Mouse (Mus musculus) limb, embryonic 11.5 days (tissue): ENCODE data around the gene Dnttip1. TPM values are rescaled to one million over a fixed set of nuclear protein-coding genes. Genes with fewer than 3 reads are reported as not detected.

ENCODE experiments used
- ATAC-seq: fragments of 200-750 bp; cut with Nextera tagmentation; 2 replicates; pipeline ENCODE4 v1.8.0; 2017; ENCODE audit warnings: low read depth; ENCODE audit not compliant: insufficient number of reproducible peaks, low FRiP score, low TSS enrichment
- DNase-seq: peaks from one replicate; pipeline ENCODE4 v3.0.0-alpha.2; 2015; ENCODE audit warnings: low spot score
- H3K27ac ChIP-seq: fragments of 300-500 bp; sonication (generic); replicated peaks from 2 replicates; pipeline ENCODE4 v1.5.1; 2014; ENCODE audit warnings: low read depth, mild to moderate bottlenecking, low read length
- H3K27me3 ChIP-seq: fragments of 300-500 bp; sonication (generic); 2 replicates; pipeline ENCODE4 v1.6.1; 2014; ENCODE audit warnings: mild to moderate bottlenecking, low read length, mixed read lengths; ENCODE audit not compliant: control insufficient read depth, insufficient read depth
- H3K36me3 ChIP-seq: fragments of 300-500 bp; sonication (generic); 2 replicates; pipeline ENCODE4 v1.6.1; 2014; ENCODE audit warnings: mild to moderate bottlenecking, low read length, moderate library complexity, mixed read lengths; ENCODE audit not compliant: control insufficient read depth, insufficient read depth
- H3K4me1 ChIP-seq: fragments of 300-500 bp; sonication (generic); 2 replicates; pipeline ENCODE4 v1.6.1; 2014; ENCODE audit warnings: low read length, mixed read lengths; ENCODE audit not compliant: control insufficient read depth, insufficient read depth
- H3K4me2 ChIP-seq: fragments of 300-500 bp; sonication (generic); 2 replicates; pipeline ENCODE4 v1.6.1; 2014; ENCODE audit warnings: low read depth, mild to moderate bottlenecking, moderate library complexity; ENCODE audit not compliant: severe bottlenecking
- H3K4me3 ChIP-seq: fragments of 300-500 bp; sonication (generic); 2 replicates; pipeline ENCODE4 v1.5.1; 2014; ENCODE audit warnings: low read depth, low read length
- H3K9ac ChIP-seq: fragments of 300-500 bp; sonication (generic); 2 replicates; pipeline ENCODE4 v1.6.1; 2014; ENCODE audit warnings: mild to moderate bottlenecking, low read length
- H3K9me3 ChIP-seq: fragments of 300-500 bp; sonication (generic); 2 replicates; pipeline ENCODE4 v1.6.1; 2016; ENCODE audit warnings: low read length; ENCODE audit not compliant: control insufficient read depth
- WGBS: fragments of 180-500 bp; shearing (Covaris S2); extraction: QIAGEN DNeasy Blood & Tissue Kit; methylation state at CpG from one replicate; pipeline ENCODE4 v1.1.7; 2014; 5-methylcytosine and 5-hydroxymethylcytosine counted together
- polyA plus RNA-seq: library from polyadenylated mRNA; unstranded; fragments of >200 nt; fragmentation: Nextera tagmentation; extraction: Ambion mirVana; gene quantifications from 2 replicates; pipeline ENCODE4 v1.2.1, GENCODE M21; 2014

Dnttip1 gene
- polyA plus RNA-seq, 1 experiment from 2014 or later, result 87.0 TPM

- H3K4me1 ChIP-seq, result no peaks in the 10 kb centered on the region
- DNase-seq, result no peak
- ATAC-seq, result no peak
- H3K9ac ChIP-seq, result no peak overlapping the region
- no peaks in the 10 kb centered on the region for H3K36me3 ChIP-seq
- H3K27me3 ChIP-seq, result no peaks in the 10 kb centered on the region
- WGBS, result 45% methylated on average over 7 of the region's 7 CpGs
- no peak overlapping the region for H3K27ac ChIP-seq
- H3K4me3 ChIP-seq, result no peak overlapping the region
- no peak overlapping the region for H3K4me2 ChIP-seq
- no peaks in the 10 kb centered on the region for H3K9me3 ChIP-seq
Observed at GRCm38 (mm10) chr2:164739876-164740275, 5.9 kb upstream of the Dnttip1 start.

- Histone ChIP-seq H3K9ac (no peak overlapping the region), H3K4me1 (peaks cover 5% of the 10 kb centered on the region), H3K36me3 (peaks cover 4% of the 10 kb centered on the region; the same call in 1 of the 2 replicates), H3K4me3 (peak overlapping the region; percentile 80; the same call in 1 of the 2 replicates), H3K4me2 (peak overlapping the region; percentile 59; the same call in 1 of the 2 replicates), H3K9me3 (no peaks in the 10 kb centered on the region), H3K27me3 (no peaks in the 10 kb centered on the region), H3K27ac (no peak overlapping the region)
- WGBS, result 72% methylated on average over 13 of the region's 13 CpGs
- ATAC-seq (no peak), DNase-seq (no peak)
Observed at GRCm38 (mm10) chr2:164744987-164745386, 796 bp upstream of the Dnttip1 start.

- H3K36me3 ChIP-seq, result peaks cover 4% of the 10 kb centered on the region
- no peak for DNase-seq
- no peak for ATAC-seq
- peak overlapping the region; percentile 90 for H3K9ac ChIP-seq
- peaks cover 5% of the 10 kb centered on the region for H3K4me1 ChIP-seq
- H3K4me2 ChIP-seq, result peak overlapping the region; percentile 59
- no peaks in the 10 kb centered on the region for H3K9me3 ChIP-seq
- 56% methylated on average over 8 of the region's 8 CpGs for WGBS
- no peak overlapping the region for H3K27ac ChIP-seq
- peak overlapping the region; percentile 80 for H3K4me3 ChIP-seq
- H3K27me3 ChIP-seq, result no peaks in the 10 kb centered on the region
Observed at GRCm38 (mm10) chr2:164746693-164747092, 910 bp downstream of the Dnttip1 start.

- H3K36me3 ChIP-seq, result peaks cover 7% of the 10 kb centered on the region
Observed at GRCm38 (mm10) chr2:164748191-164748590, 2.4 kb downstream of the Dnttip1 start.

GRCm38 (mm10) chr2:164748991-164749390, 3.2 kb downstream of the Dnttip1 start:
- DNase-seq (no peak), ATAC-seq (no peak)
- Histone ChIP-seq H3K4me3 (no peak overlapping the region), H3K4me2 (no peak overlapping the region), H3K36me3 (peaks cover 7% of the 10 kb centered on the region), H3K27ac (no peak overlapping the region), H3K9ac (no peak overlapping the region), H3K27me3 (no peaks in the 10 kb centered on the region), H3K4me1 (peaks cover 5% of the 10 kb centered on the region), H3K9me3 (no peaks in the 10 kb centered on the region)
- WGBS, result 95% methylated on average over 6 of the region's 6 CpGs

More at GRCm38 (mm10) chr2:164748191-164748590, 2.4 kb downstream of the Dnttip1 start:
- H3K27ac ChIP-seq, result no peak overlapping the region
- 89% methylated on average over 4 of the region's 4 CpGs for WGBS
- DNase-seq, result no peak
- H3K27me3 ChIP-seq, result no peaks in the 10 kb centered on the region
- no peak overlapping the region for H3K9ac ChIP-seq
- no peak overlapping the region for H3K4me2 ChIP-seq
- H3K4me3 ChIP-seq, result no peak overlapping the region
- no peak for ATAC-seq
- H3K4me1 ChIP-seq, result peaks cover 5% of the 10 kb centered on the region
- no peaks in the 10 kb centered on the region for H3K9me3 ChIP-seq

- DNase-seq, result no peak
- WGBS, result 91% methylated on average over 2 of the region's 2 CpGs
- no peaks in the 10 kb centered on the region for H3K4me1 ChIP-seq
- H3K36me3 ChIP-seq, result peaks cover 26% of the 10 kb centered on the region
- H3K27me3 ChIP-seq, result no peaks in the 10 kb centered on the region
- H3K27ac ChIP-seq, result no peak overlapping the region
- no peak for ATAC-seq
- no peak overlapping the region for H3K9ac ChIP-seq
- no peak overlapping the region for H3K4me3 ChIP-seq
- no peaks in the 10 kb centered on the region for H3K9me3 ChIP-seq
- H3K4me2 ChIP-seq, result no peak overlapping the region
Observed at GRCm38 (mm10) chr2:164752454-164752853, 6.7 kb downstream of the Dnttip1 start.

- 86% methylated on average over 11 of the region's 11 CpGs for WGBS
- Histone ChIP-seq H3K4me3 (no peak overlapping the region), H3K4me2 (no peak overlapping the region), H3K36me3 (peaks cover 33% of the 10 kb centered on the region), H3K4me1 (no peaks in the 10 kb centered on the region), H3K9ac (no peak overlapping the region), H3K27me3 (no peaks in the 10 kb centered on the region), H3K27ac (no peak overlapping the region), H3K9me3 (no peaks in the 10 kb centered on the region)
- DNase-seq (no peak), ATAC-seq (no peak)
Observed at GRCm38 (mm10) chr2:164754105-164754504, 8.3 kb downstream of the Dnttip1 start.

GRCm38 (mm10) chr2:164754800-164755199, 9.0 kb downstream of the Dnttip1 start:
- ATAC-seq, result no peak
- WGBS, result 93% methylated on average over 2 of the region's 2 CpGs
- DNase-seq, result no peak
- H3K9me3 ChIP-seq, result no peaks in the 10 kb centered on the region
- H3K4me2 ChIP-seq, result no peak overlapping the region
- H3K27me3 ChIP-seq, result no peaks in the 10 kb centered on the region
- peaks cover 36% of the 10 kb centered on the region for H3K36me3 ChIP-seq
- no peak overlapping the region for H3K4me3 ChIP-seq
- no peak overlapping the region for H3K9ac ChIP-seq
- no peaks in the 10 kb centered on the region for H3K4me1 ChIP-seq
- H3K27ac ChIP-seq, result no peak overlapping the region

- no peak overlapping the region for H3K27ac ChIP-seq
- ATAC-seq (no peak), DNase-seq (no peak)
- H3K4me1 ChIP-seq, result no peaks in the 10 kb centered on the region
- H3K9ac ChIP-seq, result no peak overlapping the region
- no peaks in the 10 kb centered on the region for H3K9me3 ChIP-seq
- H3K4me3 ChIP-seq, result no peak overlapping the region
- 84% methylated on average over 11 of the region's 11 CpGs for WGBS
- H3K36me3 ChIP-seq, result peaks cover 42% of the 10 kb centered on the region
- no peaks in the 10 kb centered on the region for H3K27me3 ChIP-seq
- no peak overlapping the region for H3K4me2 ChIP-seq
Observed at GRCm38 (mm10) chr2:164757841-164758240, 12.1 kb downstream of the Dnttip1 start.
